Mouse (Mus musculus) monocyte, adult 5-6 weeks (primary cell): Measurements from ENCODE around the gene Med26. TPM values are rescaled to one million over a fixed set of nuclear protein-coding genes. Genes with fewer than 3 reads are reported as not detected.

Source experiments
- ATAC-seq: fragments of 153-309, 156-312 bp; replicated peaks from 2 replicates; pipeline ENCODE4 v1.8.0; 2017; ENCODE audit warnings: mild to moderate bottlenecking; ENCODE audit not compliant: low TSS enrichment, insufficient number of reproducible peaks, severe bottlenecking, poor library complexity, low FRiP score
- total RNA-seq: library from RNA; stranded (forward); fragments of 200-1000, 200-491, 200-594 nt; gene quantifications from 3 replicates; pipeline ENCODE4 v1.2.3, GENCODE M21; 2017

The Med26 gene
- total RNA-seq, 1 experiment from 2014 or later = 4.2 TPM

DNA sequence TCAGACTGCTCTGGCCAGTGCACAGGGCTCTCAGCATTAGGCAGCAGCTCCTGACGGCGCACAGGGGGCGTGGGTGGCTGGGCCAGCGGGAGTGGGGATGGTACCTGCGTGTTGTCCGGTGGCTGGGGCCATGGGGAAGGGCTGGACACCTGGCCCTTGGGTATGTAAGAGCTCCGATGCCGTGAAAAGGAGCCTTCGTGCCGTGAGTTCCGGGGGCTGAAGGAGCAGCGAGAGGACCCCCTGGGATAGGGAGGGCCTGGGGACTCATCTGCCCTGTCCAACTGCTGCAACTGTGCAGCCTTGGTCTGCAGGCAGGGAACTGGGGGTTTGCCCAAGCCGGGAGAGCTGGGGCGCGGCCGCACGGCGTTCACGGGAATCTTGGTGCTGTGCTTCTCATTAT is 51.9 kb downstream of the Med26 start:
- ATAC-seq = no peak

DNA sequence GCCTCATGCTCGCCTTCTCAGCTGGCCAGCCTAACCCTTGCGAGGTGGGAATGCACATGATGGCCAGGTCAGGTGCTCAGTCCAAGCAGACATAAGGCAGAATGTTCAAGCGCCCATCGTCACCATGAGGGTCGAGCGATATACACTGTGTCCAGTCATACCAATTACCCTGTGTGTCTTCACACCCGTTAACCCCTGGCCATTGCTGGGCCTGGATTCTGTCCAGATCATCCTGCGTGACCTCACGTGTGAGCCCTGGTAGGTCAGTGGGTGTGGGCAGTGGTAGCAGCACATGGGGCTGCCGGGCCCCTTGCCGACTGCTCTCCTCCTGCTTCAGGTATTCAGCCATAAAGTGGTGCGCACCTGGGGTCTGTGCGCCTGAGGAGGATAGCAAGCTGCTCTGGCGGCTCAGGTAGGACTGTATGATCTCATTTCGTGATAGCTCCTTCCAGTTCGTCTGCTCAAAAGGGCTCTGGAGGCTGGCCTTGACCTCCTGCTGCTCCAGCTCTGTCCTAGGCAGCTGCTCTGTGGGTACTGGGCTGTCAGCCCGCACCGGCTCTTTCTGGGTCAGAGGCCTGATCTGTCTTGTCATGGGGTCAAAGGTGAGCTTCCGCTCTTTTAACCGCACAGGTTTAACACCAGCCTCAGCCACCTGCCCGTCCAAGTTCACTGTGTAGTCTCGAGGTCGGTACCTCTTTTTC is 52.5 kb downstream of the Med26 start:
- ATAC-seq = no peak

DNA sequence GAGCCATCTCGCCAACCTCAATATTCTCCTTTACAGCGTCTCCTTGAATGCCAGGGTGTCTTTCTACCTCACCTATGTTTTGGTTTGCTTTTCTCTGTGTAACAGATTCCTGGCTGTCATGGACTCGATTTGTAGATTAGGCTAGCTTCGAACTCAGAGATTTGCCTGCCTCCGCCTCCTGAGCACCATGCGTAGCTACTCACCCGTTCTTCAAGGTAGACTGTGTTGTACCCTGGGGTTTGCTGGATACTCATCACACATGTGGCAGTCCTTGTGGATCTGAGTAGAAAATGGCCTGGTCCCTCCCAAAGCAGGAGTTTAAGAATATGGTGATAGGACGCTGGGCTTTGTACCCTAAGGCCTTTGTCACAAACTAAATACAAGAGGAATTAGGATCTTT is 54.7 kb downstream of the Med26 start:
- no peak for ATAC-seq

DNA sequence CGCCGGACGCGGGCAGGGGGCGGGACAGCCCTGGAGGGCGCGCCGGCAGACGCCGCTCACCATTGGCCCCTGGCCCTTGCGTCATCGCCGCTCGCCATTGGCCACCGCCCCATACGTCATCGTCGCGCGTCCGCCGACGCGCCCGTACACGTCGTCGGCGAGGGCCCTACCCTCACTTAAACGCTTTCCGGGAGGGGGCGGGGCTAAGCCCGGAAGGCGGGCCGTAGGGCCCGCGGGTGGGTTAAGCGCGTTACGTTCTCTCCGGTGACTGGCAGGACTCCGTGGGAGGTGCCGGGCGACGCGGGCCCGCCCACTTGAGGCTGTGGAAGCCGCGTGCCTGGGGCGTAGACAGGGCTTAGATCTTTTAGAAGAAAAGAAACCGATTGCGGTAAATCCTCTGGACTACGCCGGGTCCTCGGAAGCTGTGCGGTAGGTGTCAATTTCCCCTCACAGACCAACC is 55.4 kb downstream of the Med26 start:
- ATAC-seq = peak; percentile 93

DNA sequence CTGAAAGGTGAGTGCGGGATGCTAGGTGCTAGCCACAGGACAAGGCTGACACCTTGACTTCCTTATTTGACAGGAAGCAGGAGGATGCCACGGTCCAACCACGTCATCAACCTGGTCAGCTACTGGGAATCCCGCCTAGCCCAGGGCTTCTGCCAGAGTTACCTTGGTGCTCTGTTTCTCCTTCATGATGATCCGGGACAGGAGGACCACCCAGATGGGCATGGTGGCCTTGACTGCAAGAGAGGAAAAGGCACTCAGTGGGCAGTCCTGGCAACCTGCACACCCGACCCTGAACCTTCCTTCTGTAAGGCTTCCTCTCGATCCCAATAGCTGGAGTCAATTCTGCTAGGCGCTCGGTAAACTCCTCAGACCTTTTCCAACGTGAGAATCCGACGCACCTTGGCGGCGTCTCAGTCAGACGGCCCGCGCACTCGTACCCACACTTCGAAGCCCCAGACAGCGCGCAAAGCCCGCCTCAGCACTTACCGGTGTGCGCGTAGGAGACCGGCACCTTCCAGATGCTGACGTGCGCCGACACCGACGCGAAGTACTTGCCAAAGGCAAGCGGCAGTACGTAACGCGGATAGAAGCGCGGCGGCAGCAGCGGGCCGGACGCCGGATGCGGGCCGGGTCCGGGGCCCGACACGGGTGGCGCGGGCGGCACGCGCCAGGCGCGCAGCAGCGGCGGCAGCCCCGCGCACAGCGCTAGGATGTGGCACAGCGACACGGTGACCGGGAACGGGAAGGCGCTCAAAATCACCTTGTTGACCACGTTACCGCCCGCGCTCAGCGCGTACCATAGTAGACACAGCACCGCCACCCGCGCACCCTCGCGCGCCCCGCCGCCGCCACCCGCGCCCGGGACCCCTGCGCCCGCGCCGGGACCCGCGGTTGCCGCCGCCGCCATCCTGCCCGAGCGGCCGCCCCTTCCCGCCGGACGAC is 56.1 kb downstream of the Med26 start, which contains the start of gene Slc35e1:
Gene Slc35e1 (minus strand): TSS at position 935 of the 942 bp plus-strand sequence.
- no peak for ATAC-seq

DNA sequence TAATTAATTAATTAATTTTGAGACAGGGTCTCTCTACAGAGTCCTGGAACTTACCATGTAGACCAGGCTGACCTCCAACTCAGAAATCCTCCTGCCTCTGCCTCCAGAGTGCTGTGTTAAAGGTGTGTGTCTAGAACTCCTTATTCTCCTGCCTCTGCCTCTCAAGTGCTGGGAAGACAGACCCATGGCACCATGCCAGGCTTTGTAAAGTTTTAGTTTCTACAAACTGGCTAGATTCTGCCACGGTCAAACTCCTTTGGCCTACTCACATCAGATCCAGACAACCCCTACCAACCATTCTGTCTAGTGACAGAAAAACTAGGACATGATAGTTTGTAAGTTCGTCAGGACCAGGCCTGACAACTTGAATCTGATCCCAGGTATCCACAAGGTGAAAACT is 57.1 kb downstream of the Med26 start:
- ATAC-seq = no peak

DNA sequence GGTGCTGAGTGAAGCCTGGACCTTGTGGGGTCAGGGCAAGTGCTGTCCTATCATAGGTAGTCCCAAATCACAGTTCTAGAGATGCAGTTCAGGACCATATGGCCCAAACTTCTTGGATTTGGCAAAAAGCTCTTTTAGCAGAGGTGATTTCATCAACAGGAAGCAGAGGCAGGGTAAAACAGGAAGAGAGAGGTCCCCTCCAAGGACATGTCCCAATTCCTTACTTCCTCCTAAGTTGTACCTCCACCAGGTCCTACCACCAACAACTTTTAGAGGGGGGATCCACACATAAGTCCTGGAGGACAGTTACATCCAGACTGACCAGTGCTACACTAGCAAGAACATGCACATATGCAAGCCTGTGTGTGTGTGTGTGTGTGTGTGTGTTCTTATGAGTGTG is 61.1 kb downstream of the Med26 start:
- peak; percentile 38; the same call in 1 of the 2 replicates for ATAC-seq

DNA sequence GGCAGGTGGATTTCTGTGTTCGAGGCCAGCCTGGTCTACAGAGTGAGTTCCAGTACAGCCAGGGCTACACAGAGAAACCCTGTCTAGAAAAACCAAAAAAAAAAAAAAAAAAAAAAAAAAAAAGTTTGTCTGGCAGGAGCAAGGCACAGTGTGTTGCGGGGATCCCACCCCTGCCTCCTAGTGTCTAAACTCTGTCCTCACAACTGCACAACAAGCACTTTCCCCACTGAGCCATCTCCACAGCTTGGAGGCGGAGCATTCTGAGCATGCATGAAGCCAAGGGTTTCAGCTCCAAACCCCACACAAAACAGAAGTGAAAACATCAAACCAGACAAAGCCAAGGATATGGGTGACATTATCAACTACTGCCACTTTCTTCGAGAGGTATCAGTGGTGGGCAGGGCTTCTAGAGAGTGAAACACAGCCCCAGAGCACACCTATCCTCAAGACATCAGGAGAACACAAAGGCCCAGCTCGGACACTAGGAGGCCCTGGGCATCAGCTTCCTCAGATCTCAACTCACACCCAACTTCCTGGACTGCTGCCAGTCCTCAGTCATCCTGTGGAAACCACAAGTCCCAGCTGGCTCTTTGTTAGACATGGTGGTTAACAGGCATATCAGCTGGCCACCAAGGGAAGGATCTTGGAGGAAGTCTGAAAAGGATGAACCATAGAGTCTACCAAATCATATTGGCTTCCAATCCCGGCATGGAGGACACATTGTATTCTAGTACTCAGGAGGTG is 62.4 kb downstream of the Med26 start:
- peak; percentile 49 for ATAC-seq

DNA sequence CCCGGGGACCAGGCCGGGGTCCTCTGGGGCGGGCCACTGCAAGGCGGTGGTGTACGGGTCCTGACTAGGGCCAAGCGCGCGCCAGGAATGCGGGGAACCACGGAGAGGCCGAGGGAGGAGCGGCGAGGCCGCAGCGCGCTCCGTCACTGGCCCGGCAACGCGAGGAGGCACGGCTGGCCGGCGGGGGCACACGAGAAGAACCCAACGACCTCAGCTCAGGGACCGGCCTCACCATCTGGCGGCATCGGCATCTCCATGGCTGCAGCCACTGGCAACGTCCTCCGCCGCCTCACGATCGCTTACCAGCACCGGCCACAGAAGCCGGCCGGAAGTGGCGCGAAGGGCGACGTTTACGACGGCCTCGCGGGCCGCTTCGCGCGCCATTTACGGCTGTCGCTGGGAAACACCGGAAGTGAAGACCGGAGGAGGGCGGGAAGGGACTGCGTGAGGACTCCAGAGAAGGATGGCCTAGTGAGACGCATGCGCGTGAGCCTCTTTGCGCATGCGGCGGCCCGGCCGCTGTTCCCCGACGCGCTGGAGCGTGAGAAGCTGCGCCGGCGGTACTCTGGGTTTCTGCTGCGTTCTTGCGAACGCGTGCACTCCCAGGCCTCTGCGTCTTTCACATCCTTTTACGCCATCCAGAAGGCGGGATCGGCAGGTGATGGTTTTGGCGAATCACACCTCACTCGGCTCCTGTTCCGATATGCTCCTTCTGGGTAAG is 73.1 kb downstream of the Med26 start, which contains the start of gene Cherp:
Gene Cherp (minus strand): TSS at position 401 of the 721 bp plus-strand sequence.
- ATAC-seq = peak; percentile 89

DNA sequence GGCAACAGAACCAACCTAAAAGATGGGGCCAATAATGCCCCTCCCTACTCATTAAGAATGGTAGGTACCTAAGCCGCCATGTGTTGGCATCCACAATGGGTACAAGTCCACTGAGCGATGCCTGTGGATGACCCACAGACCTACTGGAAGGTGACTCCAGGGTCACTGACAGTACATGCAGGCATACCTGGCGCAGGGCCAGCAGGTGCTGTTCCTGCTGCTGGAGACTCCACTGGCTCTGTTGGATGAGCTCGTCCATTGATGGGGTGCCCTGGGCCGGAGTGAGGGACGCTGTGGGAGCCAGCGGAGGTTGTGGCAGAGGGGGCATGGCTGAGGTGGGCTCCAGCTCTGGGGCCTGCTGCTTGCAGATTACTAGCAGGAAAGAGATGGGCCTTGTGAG is 77.4 kb downstream of the Med26 start:
- ATAC-seq = no peak

DNA sequence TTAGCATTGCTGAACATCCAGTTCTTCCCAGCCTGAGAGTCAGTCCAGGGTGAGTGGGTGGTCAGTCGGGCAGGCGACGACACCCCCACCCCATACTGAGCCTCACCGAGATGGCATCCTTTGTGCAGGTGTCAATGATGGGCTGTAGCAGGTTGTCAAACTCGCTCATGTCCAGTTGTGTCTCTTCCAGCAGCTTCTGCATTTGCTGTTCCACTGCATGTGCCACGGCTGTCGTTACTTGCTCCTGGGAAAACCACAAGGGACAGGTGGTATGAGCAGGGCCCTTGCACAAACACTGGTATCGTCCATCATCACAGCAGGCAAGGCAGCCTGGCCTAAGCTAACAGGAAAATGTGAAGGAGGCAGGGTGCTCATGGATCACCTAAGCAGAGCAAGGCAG is 78.1 kb downstream of the Med26 start:
- ATAC-seq = no peak

DNA sequence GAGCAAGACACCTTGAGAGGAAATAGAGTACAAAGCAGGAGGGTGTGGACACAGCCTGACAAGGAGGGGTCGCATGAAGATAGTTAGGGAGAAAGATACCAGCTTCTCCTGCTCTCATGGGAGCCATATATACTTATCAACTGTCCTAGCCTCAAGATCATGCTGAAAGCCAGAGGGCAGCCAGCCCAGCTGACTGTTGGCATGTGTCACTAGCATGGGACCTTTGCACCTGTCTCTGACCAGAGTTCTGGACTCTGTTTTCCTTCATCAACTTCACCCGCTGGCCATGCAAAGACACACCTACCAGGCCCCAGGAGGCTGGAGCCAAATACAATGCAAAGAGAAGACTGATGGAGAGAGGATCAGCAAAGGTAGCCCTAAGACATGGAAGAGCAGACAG is 78.8 kb downstream of the Med26 start:
- ATAC-seq = no peak

DNA sequence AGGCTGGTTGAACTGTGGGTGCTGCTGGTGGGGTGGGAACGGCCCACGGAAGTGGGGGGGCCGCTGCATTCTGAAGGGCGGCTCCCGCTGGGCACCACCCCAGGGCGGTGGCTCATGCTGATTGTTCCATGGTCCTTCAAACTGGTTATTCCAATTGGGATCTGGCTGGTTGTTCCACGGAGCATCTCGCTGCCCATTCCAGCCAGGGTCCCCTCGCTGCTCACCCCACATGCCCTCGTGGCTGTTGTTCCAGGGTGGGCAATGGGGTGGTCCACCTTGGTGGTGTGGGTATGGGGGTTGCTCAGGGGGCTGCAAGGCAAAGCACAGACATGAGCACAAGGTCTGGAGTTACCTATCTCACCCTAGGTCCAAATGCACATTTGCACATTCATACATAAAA is 83.9 kb downstream of the Med26 start:
- no peak for ATAC-seq

DNA sequence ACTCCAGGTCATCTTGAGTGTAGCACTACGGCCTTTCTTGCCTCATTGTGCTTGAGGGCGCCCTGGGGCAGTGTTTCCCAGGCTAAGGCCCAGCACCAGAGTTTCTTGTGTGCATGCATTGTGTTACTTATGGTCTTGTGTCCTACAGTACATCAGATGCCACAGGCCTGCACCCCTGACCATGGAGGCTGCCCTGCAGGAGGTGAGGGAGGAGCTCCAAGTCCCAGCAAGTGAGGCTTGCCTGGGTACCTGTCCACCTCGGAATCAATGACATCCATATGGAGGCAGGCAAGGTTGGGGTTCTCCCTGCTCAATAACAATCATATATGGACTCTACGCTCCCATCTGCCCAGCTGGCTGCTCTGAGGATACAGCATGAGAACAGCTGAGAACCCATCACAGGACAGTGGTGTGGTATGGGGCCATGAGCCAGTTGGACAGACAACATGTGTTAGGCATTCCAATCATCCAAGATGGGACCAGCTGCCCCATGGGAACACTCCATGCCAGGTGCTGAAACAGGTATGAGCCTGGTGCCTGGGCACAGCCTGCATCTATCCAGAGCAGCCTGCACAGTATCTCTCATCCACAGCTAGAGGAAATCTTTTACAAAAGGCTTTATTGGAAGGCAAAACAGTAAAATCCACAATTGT is 88.1 kb downstream of the Med26 start:
- ATAC-seq = no peak

DNA sequence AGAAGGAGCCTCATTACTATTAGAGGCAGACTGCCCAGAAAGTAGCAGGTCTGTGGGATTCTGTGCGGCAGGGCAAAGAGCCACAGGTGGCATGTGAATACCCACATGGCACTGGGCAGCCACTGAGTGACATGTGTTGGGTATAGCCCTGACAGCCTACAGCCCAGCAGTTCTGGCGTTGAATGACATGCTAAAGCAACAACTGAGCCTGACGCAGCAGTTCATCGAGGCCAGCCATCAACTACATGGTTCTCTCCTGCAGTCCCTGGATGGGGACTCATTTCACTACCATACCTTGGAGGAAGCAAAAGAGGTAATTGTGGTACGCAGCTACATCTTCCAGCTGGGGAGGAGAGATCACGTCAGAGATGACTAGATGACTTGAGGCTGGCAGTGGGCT is 89.6 kb downstream of the Med26 start:
- ATAC-seq = no peak

DNA sequence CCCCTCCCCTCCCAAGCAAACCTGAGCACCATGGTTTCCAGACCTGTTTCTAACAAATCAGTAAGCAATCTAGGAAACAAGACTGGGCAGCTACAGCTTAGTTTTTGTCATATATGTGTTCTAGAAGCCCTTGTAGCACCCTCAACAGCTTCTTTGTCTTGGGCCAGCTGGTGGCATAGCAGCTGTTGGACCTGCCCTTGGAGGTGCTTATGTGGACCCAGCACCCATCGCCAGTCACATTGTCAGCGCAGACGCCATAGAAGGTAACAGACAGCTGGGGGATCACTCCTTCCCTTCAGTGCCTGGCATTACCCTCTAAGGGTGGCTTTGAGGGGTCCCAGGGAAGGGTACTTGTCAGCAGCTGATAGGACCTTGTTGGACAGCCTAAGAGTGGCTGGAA is 90.3 kb downstream of the Med26 start:
- no peak for ATAC-seq

DNA sequence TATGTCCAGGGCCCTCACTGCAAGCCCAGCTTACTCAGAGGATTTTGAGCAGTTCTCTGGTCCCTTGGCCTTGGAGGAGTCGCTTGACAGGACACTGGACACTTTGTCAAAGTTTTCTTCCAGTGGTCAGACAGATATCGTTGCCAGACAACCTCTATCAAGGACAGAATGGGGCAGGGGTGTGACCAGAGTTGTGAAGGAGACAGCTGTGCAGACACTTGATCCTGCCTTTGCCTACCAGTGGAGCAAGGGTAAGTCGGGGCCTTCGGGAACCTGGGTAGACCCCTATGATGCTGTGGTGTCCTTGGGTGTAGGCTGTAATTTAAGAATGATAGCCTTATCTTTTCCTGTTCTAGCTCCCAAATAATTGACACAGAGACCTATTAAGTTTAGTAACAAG is 92.8 kb downstream of the Med26 start:
- no peak for ATAC-seq

DNA sequence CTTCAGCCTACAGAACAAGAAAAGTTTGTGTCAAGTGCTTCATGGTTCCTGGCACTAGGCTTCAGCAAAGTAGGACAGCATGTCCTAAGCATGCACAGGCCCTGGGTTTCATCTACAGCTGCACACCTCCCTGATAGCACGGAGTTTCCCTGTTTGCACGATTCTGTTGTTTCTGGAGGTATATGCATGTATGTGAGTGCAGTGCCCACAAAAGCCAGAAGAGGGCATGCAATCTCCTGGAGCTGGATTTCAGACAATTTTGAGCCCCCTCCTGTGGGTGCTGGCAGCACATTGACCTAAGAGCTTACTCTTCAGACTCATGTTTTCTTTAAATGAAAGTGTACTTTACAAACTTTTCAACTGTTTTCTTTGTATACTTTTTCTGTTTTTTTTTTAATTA is 94.2 kb downstream of the Med26 start:
- no peak for ATAC-seq
